Mouse (Mus musculus) embryonic facial prominence, embryonic 14.5 days (tissue): ENCODE results near the gene Cttnbp2nl. TPM values are rescaled to one million over a fixed set of nuclear protein-coding genes. Genes with fewer than 3 reads are reported as not detected.

Source experiments
- ATAC-seq: fragments of 200-750 bp; cut with Nextera tagmentation; 2 replicates; pipeline ENCODE4 v1.8.0; 2017; ENCODE audit warnings: low read depth, moderate number of reproducible peaks, moderate TSS enrichment
- DNase-seq: peaks from one replicate; pipeline ENCODE4 v3.0.0-alpha.2; 2015; ENCODE audit warnings: low spot score
- H3K27ac ChIP-seq: fragments of 300-500 bp; sonication (generic); replicated peaks from 2 replicates; pipeline ENCODE4 v1.5.1; 2014; ENCODE audit warnings: low read depth, mild to moderate bottlenecking, low read length, moderate library complexity
- H3K27me3 ChIP-seq: fragments of 300-500 bp; sonication (generic); replicated peaks from 2 replicates; pipeline ENCODE4 v1.6.1; 2014; ENCODE audit warnings: low read length; ENCODE audit not compliant: control insufficient read depth, insufficient read depth
- H3K36me3 ChIP-seq: fragments of 300-500 bp; sonication (generic); 2 replicates; pipeline ENCODE4 v1.6.1; 2014; ENCODE audit warnings: low read length, mixed read lengths; ENCODE audit not compliant: control insufficient read depth, insufficient read depth
- H3K4me1 ChIP-seq: fragments of 300-500 bp; sonication (generic); 2 replicates; pipeline ENCODE4 v1.6.1; 2014; ENCODE audit warnings: antibody characterized with exemption, low read length; ENCODE audit not compliant: control insufficient read depth, insufficient read depth
- H3K4me2 ChIP-seq: fragments of 300-500 bp; sonication (generic); 2 replicates; pipeline ENCODE4 v1.6.1; 2014; ENCODE audit warnings: low read depth, mild to moderate bottlenecking, low read length, moderate library complexity, mixed read lengths
- H3K4me3 ChIP-seq: fragments of 300-500 bp; sonication (generic); 2 replicates; pipeline ENCODE4 v1.5.1; 2014; ENCODE audit warnings: low read depth, mild to moderate bottlenecking, low read length
- H3K9ac ChIP-seq: fragments of 300-500 bp; sonication (generic); 2 replicates; pipeline ENCODE4 v1.6.1; 2014; ENCODE audit warnings: low read depth, mild to moderate bottlenecking, low read length, moderate library complexity, mixed read lengths
- H3K9me3 ChIP-seq: fragments of 300-500 bp; sonication (generic); 2 replicates; pipeline ENCODE4 v1.6.1; 2016; ENCODE audit warnings: low read length; ENCODE audit not compliant: control insufficient read depth
- WGBS: fragments of 180-500 bp; shearing (Covaris S2); extraction: QIAGEN DNeasy Blood & Tissue Kit; methylation state at CpG from one replicate; pipeline ENCODE4 v1.1.7; 2014; 5-methylcytosine and 5-hydroxymethylcytosine counted together
- polyA plus RNA-seq: library from polyadenylated mRNA; unstranded; fragments of >200 nt; fragmentation: Nextera tagmentation; extraction: Ambion mirVana; gene quantifications from 2 replicates; pipeline ENCODE4 v1.2.1, GENCODE M21; 2014

Cttnbp2nl gene
- polyA plus RNA-seq, 1 experiment from 2014 or later, result 27.4 TPM

- Histone ChIP-seq H3K27me3 (no peaks in the 10 kb centered on the region), H3K27ac (no peak overlapping the region), H3K4me1 (no peaks in the 10 kb centered on the region; the same call in 1 of the 2 replicates), H3K4me2 (no peak overlapping the region), H3K9ac (no peak overlapping the region), H3K36me3 (peaks cover 68% of the 10 kb centered on the region), H3K4me3 (no peak overlapping the region), H3K9me3 (no peaks in the 10 kb centered on the region)
- WGBS, result 62% methylated on average over 14 of the region's 14 CpGs
- DNase-seq (peak; percentile 39), ATAC-seq (peak; percentile 70; the same call in 1 of the 2 replicates)
Measured at GRCm38 (mm10) chr3:105003960-105004463, 48.9 kb downstream of the Cttnbp2nl start.

GRCm38 (mm10) chr3:105001374-105001773 is 51.6 kb downstream of the Cttnbp2nl start:
- Histone ChIP-seq H3K4me3 (no peak overlapping the region), H3K36me3 (peaks cover 43% of the 10 kb centered on the region), H3K27me3 (no peaks in the 10 kb centered on the region), H3K4me2 (no peak overlapping the region), H3K9ac (no peak overlapping the region), H3K4me1 (peaks cover 8% of the 10 kb centered on the region), H3K9me3 (no peaks in the 10 kb centered on the region), H3K27ac (no peak overlapping the region)
- 51% methylated on average over 6 of the region's 6 CpGs for WGBS
- DNase-seq, result no peak
- no peak for ATAC-seq

GRCm38 (mm10) chr3:105000561-105000960 is 52.4 kb downstream of the Cttnbp2nl start:
- WGBS, result 79% methylated on average over 8 of the region's 8 CpGs
- DNase-seq, result no peak
- Histone ChIP-seq H3K27me3 (no peaks in the 10 kb centered on the region), H3K27ac (no peak overlapping the region), H3K4me1 (peaks cover 8% of the 10 kb centered on the region), H3K9me3 (no peaks in the 10 kb centered on the region), H3K9ac (no peak overlapping the region), H3K4me3 (no peak overlapping the region), H3K36me3 (peaks cover 35% of the 10 kb centered on the region), H3K4me2 (no peak overlapping the region)
- no peak for ATAC-seq

- peaks cover 7% of the 10 kb centered on the region; the same call in 1 of the 2 replicates for H3K36me3 ChIP-seq
- peak; percentile 49 for DNase-seq
Measured at GRCm38 (mm10) chr3:104997563-104997962, 55.4 kb downstream of the Cttnbp2nl start.

GRCm38 (mm10) chr3:104995707-104996106 is 57.2 kb downstream of the Cttnbp2nl start:
- no peaks in the 10 kb centered on the region for H3K9me3 ChIP-seq

More at GRCm38 (mm10) chr3:104997563-104997962, 55.4 kb downstream of the Cttnbp2nl start:
- Histone ChIP-seq H3K27me3 (no peaks in the 10 kb centered on the region), H3K9ac (no peak overlapping the region), H3K9me3 (no peaks in the 10 kb centered on the region), H3K27ac (0 out of 2 replicates have a peak overlapping the region, but pooled peaks have one; percentile 35), H3K4me1 (peaks cover 13% of the 10 kb centered on the region), H3K4me3 (no peak overlapping the region), H3K4me2 (no peak overlapping the region)
- no peak for ATAC-seq
- 48% methylated on average over 6 of the region's 6 CpGs for WGBS

GRCm38 (mm10) chr3:104994415-104994841 is 58.5 kb downstream of the Cttnbp2nl start:
- DNase-seq (peak; percentile 66), ATAC-seq (peak; percentile 71)
- no peak overlapping the region for H3K9ac ChIP-seq
- H3K9me3 ChIP-seq, result no peaks in the 10 kb centered on the region
- H3K27ac ChIP-seq, result peak overlapping the region; percentile 69
- H3K4me2 ChIP-seq, result peak overlapping the region; percentile 18; the same call in 1 of the 2 replicates
- 18% methylated on average over 3 of the region's 3 CpGs for WGBS
- H3K27me3 ChIP-seq, result no peaks in the 10 kb centered on the region
- H3K4me3 ChIP-seq, result no peak overlapping the region
- H3K36me3 ChIP-seq, result no peaks in the 10 kb centered on the region
- H3K4me1 ChIP-seq, result peaks cover 14% of the 10 kb centered on the region

More at GRCm38 (mm10) chr3:104995707-104996106, 57.2 kb downstream of the Cttnbp2nl start:
- H3K27me3 ChIP-seq, result no peaks in the 10 kb centered on the region
- no peak overlapping the region for H3K27ac ChIP-seq
- H3K4me2 ChIP-seq, result no peak overlapping the region
- DNase-seq (no peak), ATAC-seq (no peak)
- peaks cover 14% of the 10 kb centered on the region for H3K4me1 ChIP-seq
- H3K4me3 ChIP-seq, result no peak overlapping the region
- no peak overlapping the region for H3K9ac ChIP-seq
- WGBS, result 81% methylated on average over 7 of the region's 7 CpGs
- no peaks in the 10 kb centered on the region for H3K36me3 ChIP-seq

- Histone ChIP-seq H3K36me3 (no peaks in the 10 kb centered on the region), H3K4me2 (peak overlapping the region; percentile 18; the same call in 1 of the 2 replicates), H3K4me1 (peaks cover 14% of the 10 kb centered on the region; the same call in 1 of the 2 replicates), H3K4me3 (no peak overlapping the region), H3K9ac (no peak overlapping the region), H3K9me3 (no peaks in the 10 kb centered on the region), H3K27me3 (no peaks in the 10 kb centered on the region), H3K27ac (peak overlapping the region; percentile 69)
- DNase-seq (peak; percentile 82), ATAC-seq (peak; percentile 75)
- WGBS, result 28% methylated on average over 4 of the region's 4 CpGs
Measured at GRCm38 (mm10) chr3:104993800-104994199, 59.1 kb downstream of the Cttnbp2nl start.

GRCm38 (mm10) chr3:104992709-104993388 is 60.1 kb downstream of the Cttnbp2nl start:
- H3K9ac ChIP-seq, result no peak overlapping the region
- no peaks in the 10 kb centered on the region for H3K9me3 ChIP-seq
- H3K27ac ChIP-seq, result no peak overlapping the region
- H3K4me2 ChIP-seq, result peak overlapping the region; percentile 38
- WGBS, result 12% methylated on average over 23 of the region's 23 CpGs
- DNase-seq (peak; percentile 92), ATAC-seq (peak; percentile 84)
- H3K36me3 ChIP-seq, result no peaks in the 10 kb centered on the region
- H3K4me3 ChIP-seq, result no peak overlapping the region
- H3K4me1 ChIP-seq, result peaks cover 6% of the 10 kb centered on the region; the same call in 1 of the 2 replicates
- H3K27me3 ChIP-seq, result no peaks in the 10 kb centered on the region
